Mouse (Mus musculus) E14TG2a.4 (cell line): ENCODE data around the gene Smim23.

ENCODE experiments used
- CTCF ChIP-seq: conservative IDR thresholded peaks from 2 replicates; pipeline ENCODE4 v1.5.1; 2014; ENCODE audit warnings: low read length
- NANOG ChIP-seq: IDR thresholded peaks from 2 replicates; pipeline ENCODE4 v1.6.1; 2014; ENCODE audit warnings: borderline replicate concordance, low read length, mixed read lengths
- POU5F1 ChIP-seq: IDR thresholded peaks from 2 replicates; pipeline ENCODE4 v1.6.1; 2014; ENCODE audit warnings: low read length, borderline replicate concordance

DNA sequence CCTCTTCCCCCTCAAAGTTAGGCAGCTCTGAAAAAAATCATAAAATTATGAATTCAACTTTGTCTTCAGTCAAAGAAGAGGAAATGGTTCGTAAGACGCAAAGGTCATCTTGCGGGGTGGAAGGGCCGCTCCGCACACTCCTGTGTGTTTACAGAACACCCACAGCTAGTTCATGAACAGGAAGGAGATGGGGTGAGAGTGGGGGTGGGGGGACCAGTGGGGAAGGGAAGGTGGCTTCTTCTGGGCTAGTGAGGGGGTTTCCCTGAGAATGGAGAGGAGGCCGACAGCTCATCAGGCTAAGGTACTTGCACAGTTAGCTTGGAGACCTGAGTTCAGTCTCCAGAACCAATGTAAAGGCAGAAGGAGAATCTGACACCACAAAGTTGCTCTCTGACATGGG, 22.7 kb downstream of the Smim23 start:
- TF ChIP-seq CTCF, result no peak
- no peak for TF ChIP-seq NANOG
- TF ChIP-seq POU5F1, result no peak
